Mouse (Mus musculus) CD4-positive naive resting alpha-beta T cell, adult 76 days (primary cell): Measurements from ENCODE around the gene Wnt7b. TPM values are rescaled to one million over a fixed set of nuclear protein-coding genes. Genes with fewer than 3 reads are reported as not detected.

Source experiments
- total RNA-seq: library from RNA; stranded (reverse); gene quantifications from one replicate; pipeline ENCODE4 v1.2.4, GENCODE M21; 2023

The Wnt7b gene
- not detected for total RNA-seq

GRCm38 (mm10) chr15:85582356-85582910, at the start of gene Wnt7b:
Gene Wnt7b, minus strand, starts transcription at chr15:85582473.

GRCm38 (mm10) chr15:85503127-85503526, 79.1 kb downstream of the Wnt7b start, which contains the start of gene 7530416G11Rik:
Gene 7530416G11Rik, minus strand, starts transcription at chr15:85503227.

Other genes starting within 250 kb of the Wnt7b start
- 71.6 TPM for gene Atxn10, start 246.2 kb downstream of the Wnt7b start, total RNA-seq
- gene 7530416G11Rik, start 79.2 kb downstream of the Wnt7b start, total RNA-seq = not detected
- gene Ppara, start 152.5 kb upstream of the Wnt7b start, total RNA-seq = not detected
- gene Cdpf1, start 229.2 kb upstream of the Wnt7b start, total RNA-seq = 25.5 TPM
- not detected for gene Pkdrej, start 239.3 kb upstream of the Wnt7b start, total RNA-seq
- gene Ttc38, start 249.8 kb upstream of the Wnt7b start, total RNA-seq = 17.5 TPM